Mouse (Mus musculus) midbrain, embryonic 14.5 days (tissue): Measurements from ENCODE around the gene Gm49396. TPM values are rescaled to one million over a fixed set of nuclear protein-coding genes. Genes with fewer than 3 reads are reported as not detected.

ENCODE experiments used
- ATAC-seq: fragments of 200-750 bp; cut with Nextera tagmentation; 2 replicates; pipeline ENCODE4 v1.8.0; 2017; ENCODE audit warnings: moderate number of reproducible peaks, moderate library complexity; ENCODE audit not compliant: low FRiP score, low TSS enrichment
- DNase-seq: peaks from one replicate; pipeline ENCODE4 v3.0.0-alpha.2; 2015
- H3K27ac ChIP-seq: fragments of 300-500 bp; sonication (generic); replicated peaks from 2 replicates; pipeline ENCODE4 v1.5.1; 2014; ENCODE audit warnings: mild to moderate bottlenecking, low read depth, low read length, moderate library complexity
- H3K27me3 ChIP-seq: fragments of 300-500 bp; sonication (generic); 2 replicates; pipeline ENCODE4 v1.6.1; 2014; ENCODE audit warnings: low read length, control low read depth, mixed read lengths; ENCODE audit not compliant: control insufficient read depth, insufficient read depth
- H3K36me3 ChIP-seq: fragments of 300-500 bp; sonication (generic); 2 replicates; pipeline ENCODE4 v1.6.1; 2014; ENCODE audit warnings: low read length, control low read depth; ENCODE audit not compliant: control insufficient read depth, insufficient read depth
- H3K4me1 ChIP-seq: fragments of 300-500 bp; sonication (generic); 2 replicates; pipeline ENCODE4 v1.6.1; 2014; ENCODE audit warnings: mild to moderate bottlenecking, antibody characterized with exemption, low read length, control low read depth; ENCODE audit not compliant: control insufficient read depth, insufficient read depth
- H3K4me2 ChIP-seq: fragments of 300-500 bp; sonication (generic); 2 replicates; pipeline ENCODE4 v1.6.1; 2014; ENCODE audit warnings: mild to moderate bottlenecking, low read length, moderate library complexity
- H3K4me3 ChIP-seq: fragments of 300-500 bp; sonication (generic); replicated peaks from 2 replicates; pipeline ENCODE4 v1.5.1; 2014; ENCODE audit warnings: low read depth, low read length
- H3K9ac ChIP-seq: fragments of 300-500 bp; sonication (generic); replicated peaks from 2 replicates; pipeline ENCODE4 v1.6.1; 2014; ENCODE audit warnings: mild to moderate bottlenecking, low read length, moderate library complexity
- H3K9me3 ChIP-seq: fragments of 300-500 bp; sonication (generic); 2 replicates; pipeline ENCODE4 v1.6.1; 2016; ENCODE audit warnings: low read length, control low read depth, mixed read lengths; ENCODE audit not compliant: control insufficient read depth
- WGBS: fragments of 180-500 bp; shearing (Covaris S2); extraction: QIAGEN DNeasy Blood & Tissue Kit; methylation state at CpG from one replicate; pipeline ENCODE4 v1.1.7; 2014; 5-methylcytosine and 5-hydroxymethylcytosine counted together
- polyA plus RNA-seq: library from polyadenylated mRNA; unstranded; fragments of >200 nt; fragmentation: Nextera tagmentation; extraction: Ambion mirVana; gene quantifications from 2 replicates; pipeline ENCODE4 v1.2.1, GENCODE M21; 2014

Gene Gm49396
- polyA plus RNA-seq, 1 experiment from 2014 or later, result 8.2 TPM

GRCm38 (mm10) chr7:30596093-30596492, 32.9 kb downstream of the Gm49396 start:
- H3K27ac ChIP-seq, result no peak overlapping the region
- H3K4me1 ChIP-seq, result 0 out of 2 replicates have a peak, but pooled peaks cover 3% of the 10 kb centered on the region
- H3K27me3 ChIP-seq, result no peaks in the 10 kb centered on the region
- no peak for ATAC-seq
- H3K4me2 ChIP-seq, result no peak overlapping the region
- H3K9me3 ChIP-seq, result no peaks in the 10 kb centered on the region
- H3K4me3 ChIP-seq, result no peak overlapping the region
- DNase-seq, result no peak
- H3K9ac ChIP-seq, result no peak overlapping the region
- H3K36me3 ChIP-seq, result no peaks in the 10 kb centered on the region
- 83% methylated on average over 5 of the region's 5 CpGs for WGBS

GRCm38 (mm10) chr7:30596811-30597210, 33.7 kb downstream of the Gm49396 start:
- H3K9me3 ChIP-seq, result no peaks in the 10 kb centered on the region
- H3K36me3 ChIP-seq, result no peaks in the 10 kb centered on the region
- no peak overlapping the region for H3K27ac ChIP-seq
- no peak overlapping the region for H3K9ac ChIP-seq
- ATAC-seq (no peak), DNase-seq (no peak)
- no peak overlapping the region for H3K4me3 ChIP-seq
- 0 out of 2 replicates have a peak, but pooled peaks cover 3% of the 10 kb centered on the region for H3K4me1 ChIP-seq
- no peaks in the 10 kb centered on the region for H3K27me3 ChIP-seq
- WGBS, result 80% methylated on average over 5 of the region's 5 CpGs
- no peak overlapping the region for H3K4me2 ChIP-seq

- no peaks in the 10 kb centered on the region for H3K36me3 ChIP-seq
- no peak within 1 kb of the TSS for H3K9ac ChIP-seq
- H3K9me3 ChIP-seq, result no peaks in the 10 kb centered on the region
- H3K4me2 ChIP-seq, result peak within 1 kb of the TSS; percentile 42
- H3K4me3 ChIP-seq, result no peak within 1 kb of the TSS
- no peak within 1 kb of the TSS for H3K27ac ChIP-seq
- ATAC-seq (no peak), DNase-seq (no peak)
- WGBS, result 93% methylated on average over 12 of the region's 12 CpGs
- H3K4me1 ChIP-seq, result 0 out of 2 replicates have a peak, but pooled peaks cover 3% of the 10 kb centered on the region
- no peaks in the 10 kb centered on the region for H3K27me3 ChIP-seq
Observed at GRCm38 (mm10) chr7:30598786-30599185, 35.6 kb downstream of the Gm49396 start, which contains the start of gene Zbtb32. Zbtb32 (minus strand) TSS chr7:30598909.

GRCm38 (mm10) chr7:30599933-30600353, 36.8 kb downstream of the Gm49396 start:
- ATAC-seq (peak; percentile 97), DNase-seq (peak; percentile 96)
- WGBS, result under 1% methylated on average over 16 of the region's 16 CpGs
- H3K4me1 ChIP-seq, result 0 out of 2 replicates have a peak, but pooled peaks cover 3% of the 10 kb centered on the region
- no peaks in the 10 kb centered on the region for H3K36me3 ChIP-seq
- peak overlapping the region; percentile 42 for H3K4me2 ChIP-seq
- H3K9me3 ChIP-seq, result no peaks in the 10 kb centered on the region
- no peaks in the 10 kb centered on the region for H3K27me3 ChIP-seq
- no peak overlapping the region for H3K9ac ChIP-seq
- H3K4me3 ChIP-seq, result no peak overlapping the region
- H3K27ac ChIP-seq, result no peak overlapping the region

- H3K4me2 ChIP-seq, result no peak overlapping the region; the same call in 1 of the 2 replicates
- H3K4me3 ChIP-seq, result no peak overlapping the region
- H3K27me3 ChIP-seq, result no peaks in the 10 kb centered on the region
- ATAC-seq, result no peak
- WGBS, result 79% methylated on average over 7 of the region's 7 CpGs
- 0 out of 2 replicates have a peak, but pooled peaks cover 3% of the 10 kb centered on the region for H3K4me1 ChIP-seq
- no peak overlapping the region for H3K9ac ChIP-seq
- no peaks in the 10 kb centered on the region for H3K36me3 ChIP-seq
- no peaks in the 10 kb centered on the region for H3K9me3 ChIP-seq
- H3K27ac ChIP-seq, result no peak overlapping the region
- no peak for DNase-seq
Observed at GRCm38 (mm10) chr7:30600651-30601050, 37.5 kb downstream of the Gm49396 start.

GRCm38 (mm10) chr7:30602583-30602982, 39.4 kb downstream of the Gm49396 start:
- Histone ChIP-seq H3K27ac (no peak overlapping the region), H3K36me3 (no peaks in the 10 kb centered on the region), H3K4me2 (no peak overlapping the region), H3K4me1 (0 out of 2 replicates have a peak, but pooled peaks cover 3% of the 10 kb centered on the region), H3K9ac (no peak overlapping the region), H3K9me3 (no peaks in the 10 kb centered on the region), H3K4me3 (no peak overlapping the region), H3K27me3 (no peaks in the 10 kb centered on the region)
- 66% methylated on average over 3 of the region's 3 CpGs for WGBS
- ATAC-seq, result no peak
- DNase-seq, result no peak

- Histone ChIP-seq H3K4me2 (no peak overlapping the region), H3K4me1 (0 out of 2 replicates have a peak, but pooled peaks cover 3% of the 10 kb centered on the region), H3K36me3 (no peaks in the 10 kb centered on the region), H3K9me3 (no peaks in the 10 kb centered on the region), H3K27ac (no peak overlapping the region), H3K4me3 (no peak overlapping the region), H3K27me3 (no peaks in the 10 kb centered on the region), H3K9ac (no peak overlapping the region)
- 64% methylated on average over 8 of the region's 8 CpGs for WGBS
- ATAC-seq, result no peak
- DNase-seq, result no peak
Observed at GRCm38 (mm10) chr7:30604424-30604823, 41.3 kb downstream of the Gm49396 start.

- no peak overlapping the region for H3K27ac ChIP-seq
- H3K4me1 ChIP-seq, result no peaks in the 10 kb centered on the region
- 87% methylated on average over 8 of the region's 8 CpGs for WGBS
- H3K36me3 ChIP-seq, result no peaks in the 10 kb centered on the region
- DNase-seq (no peak), ATAC-seq (no peak)
- no peaks in the 10 kb centered on the region for H3K9me3 ChIP-seq
- no peak overlapping the region for H3K4me3 ChIP-seq
- no peak overlapping the region for H3K4me2 ChIP-seq
- H3K9ac ChIP-seq, result no peak overlapping the region
- no peaks in the 10 kb centered on the region for H3K27me3 ChIP-seq
Observed at GRCm38 (mm10) chr7:30604944-30605343, 41.8 kb downstream of the Gm49396 start.

GRCm38 (mm10) chr7:30607706-30608309, 44.7 kb downstream of the Gm49396 start:
- no peaks in the 10 kb centered on the region for H3K4me1 ChIP-seq
- H3K27ac ChIP-seq, result no peak overlapping the region
- no peak overlapping the region for H3K9ac ChIP-seq
- ATAC-seq (no peak; the same call in 1 of the 2 replicates), DNase-seq (peak; percentile 63)
- H3K36me3 ChIP-seq, result no peaks in the 10 kb centered on the region
- no peak overlapping the region for H3K4me3 ChIP-seq
- no peaks in the 10 kb centered on the region for H3K27me3 ChIP-seq
- H3K9me3 ChIP-seq, result no peaks in the 10 kb centered on the region
- H3K4me2 ChIP-seq, result no peak overlapping the region
- 28% methylated on average over 8 of the region's 8 CpGs for WGBS
